Mouse (Mus musculus) limb, embryonic 14.5 days (tissue): ENCODE results near the gene Npas4. TPM values are rescaled to one million over a fixed set of nuclear protein-coding genes. Genes with fewer than 3 reads are reported as not detected.

Experiments
- ATAC-seq: fragments of 200-750 bp; cut with Nextera tagmentation; 2 replicates; pipeline ENCODE4 v1.8.0; 2017; ENCODE audit warnings: low read depth, moderate number of reproducible peaks, moderate TSS enrichment; ENCODE audit not compliant: low FRiP score
- DNase-seq: peaks from one replicate; pipeline ENCODE4 v3.0.0-alpha.2; 2015; ENCODE audit warnings: low spot score
- H3K27ac ChIP-seq: fragments of 300-500 bp; sonication (generic); replicated peaks from 2 replicates; pipeline ENCODE4 v1.5.1; 2014; ENCODE audit warnings: low read depth, mild to moderate bottlenecking, low read length, moderate library complexity, mixed read lengths
- H3K27me3 ChIP-seq: fragments of 300-500 bp; sonication (generic); 2 replicates; pipeline ENCODE4 v1.6.1; 2014; ENCODE audit warnings: low read length, mixed read lengths; ENCODE audit not compliant: control insufficient read depth, insufficient read depth
- H3K36me3 ChIP-seq: fragments of 300-500 bp; sonication (generic); 2 replicates; pipeline ENCODE4 v1.6.1; 2014; ENCODE audit warnings: mild to moderate bottlenecking, low read length, moderate library complexity, mixed read lengths; ENCODE audit not compliant: control insufficient read depth, insufficient read depth
- H3K4me1 ChIP-seq: fragments of 300-500 bp; sonication (generic); 2 replicates; pipeline ENCODE4 v1.6.1; 2014; ENCODE audit warnings: antibody characterized with exemption, low read length, mixed read lengths; ENCODE audit not compliant: control insufficient read depth, insufficient read depth
- H3K4me2 ChIP-seq: fragments of 300-500 bp; sonication (generic); replicated peaks from 2 replicates; pipeline ENCODE4 v1.6.1; 2014; ENCODE audit warnings: low read depth, mild to moderate bottlenecking, low read length, moderate library complexity; ENCODE audit not compliant: severe bottlenecking
- H3K4me3 ChIP-seq: fragments of 300-500 bp; sonication (generic); replicated peaks from 2 replicates; pipeline ENCODE4 v1.5.1; 2014; ENCODE audit warnings: low read length
- H3K9ac ChIP-seq: fragments of 300-500 bp; sonication (generic); 2 replicates; pipeline ENCODE4 v1.6.1; 2014; ENCODE audit warnings: mild to moderate bottlenecking, low read depth, low read length, moderate library complexity; ENCODE audit not compliant: severe bottlenecking
- H3K9me3 ChIP-seq: fragments of 300-500 bp; sonication (generic); 2 replicates; pipeline ENCODE4 v1.6.1; 2016; ENCODE audit warnings: low read length; ENCODE audit not compliant: control insufficient read depth
- POLR2A ChIP-seq: fragments of 200-500 bp; IDR thresholded peaks from 2 replicates; pipeline ENCODE4 v1.8.0; 2012; ENCODE audit warnings: inconsistent platforms, mild to moderate bottlenecking, moderate library complexity, borderline replicate concordance; ENCODE audit not compliant: insufficient read depth, insufficient read length; ENCODE audit errors: extremely low read depth
- WGBS: fragments of 180-500 bp; shearing (Covaris S2); extraction: QIAGEN DNeasy Blood & Tissue Kit; methylation state at CpG from one replicate; pipeline ENCODE4 v1.1.7; 2014; 5-methylcytosine and 5-hydroxymethylcytosine counted together
- polyA plus RNA-seq, 2 experiments: library from polyadenylated mRNA; depleted of rRNA in 1 of 2; stranded (reverse) in 1 of 2; unstranded in 1 of 2; fragments of >200 nt; fragmentation: Nextera tagmentation in 1 of 2; extraction: Ambion mirVana in 1 of 2; gene quantifications; 2 replicates each; pipeline versions ENCODE4 v1.2.1 to v1.2.3; 2012 to 2014

Gene Npas4
- 0.50 and 0.60 TPM in 2 replicates for polyA plus RNA-seq (2012; rRNA removed)
- polyA plus RNA-seq (2014; fragmentation: Nextera tagmentation; extraction: Ambion mirVana) = not detected in 2 replicates

- TF ChIP-seq POLR2A = no peak
- Histone ChIP-seq H3K4me2 (no peak within 1 kb of the TSS), H3K27ac (no peak within 1 kb of the TSS), H3K36me3 (no peaks in the 10 kb centered on the region), H3K9me3 (no peaks in the 10 kb centered on the region), H3K4me3 (no peak within 1 kb of the TSS), H3K27me3 (peaks cover 36% of the 10 kb centered on the region), H3K4me1 (no peaks in the 10 kb centered on the region), H3K9ac (no peak within 1 kb of the TSS)
- ATAC-seq (no peak), DNase-seq (no peak)
- 19% methylated on average over 4 of the region's 4 CpGs for WGBS
Measured at GRCm38 (mm10) chr19:4990256-4990625, at the start of gene Npas4. Gene Npas4, minus strand, starts transcription at chr19:4990316.

GRCm38 (mm10) chr19:5039301-5040114, 49.4 kb upstream of the Npas4 start:
- Histone ChIP-seq H3K4me2 (peak overlapping the region; percentile 98), H3K4me3 (peak overlapping the region; percentile 78), H3K36me3 (no peaks in the 10 kb centered on the region), H3K9ac (peak overlapping the region; percentile 86), H3K27me3 (no peaks in the 10 kb centered on the region), H3K4me1 (peaks cover 22% of the 10 kb centered on the region), H3K9me3 (no peaks in the 10 kb centered on the region), H3K27ac (no peak overlapping the region)
- ATAC-seq (no peak), DNase-seq (no peak)
- WGBS = 7% methylated on average over 41 of the region's 41 CpGs
- no peak for TF ChIP-seq POLR2A

- no peak; the same call in 1 of the 2 replicates for TF ChIP-seq POLR2A
- ATAC-seq (peak; percentile 90), DNase-seq (peak; percentile 94)
- Histone ChIP-seq H3K9ac (peak within 1 kb of the TSS; percentile 86), H3K9me3 (no peaks in the 10 kb centered on the region), H3K4me1 (peaks cover 22% of the 10 kb centered on the region), H3K27ac (peak within 1 kb of the TSS; percentile 82), H3K36me3 (no peaks in the 10 kb centered on the region), H3K4me3 (peak within 1 kb of the TSS; percentile 78), H3K27me3 (no peaks in the 10 kb centered on the region), H3K4me2 (peak within 1 kb of the TSS; percentile 98)
- WGBS = under 1% methylated on average over 40 of the region's 44 CpGs
Measured at GRCm38 (mm10) chr19:5038709-5039156, 48.6 kb upstream of the Npas4 start, which contains the start of the genes B4gat1 and AC124502.3. Gene B4gat1, plus strand, starts transcription at chr19:5038826. Gene AC124502.3, plus strand, starts transcription at chr19:5038891.

GRCm38 (mm10) chr19:5037678-5038571, 47.8 kb upstream of the Npas4 start:
- ATAC-seq (peak; percentile 68), DNase-seq (peak; percentile 90)
- Histone ChIP-seq H3K27me3 (no peaks in the 10 kb centered on the region), H3K4me2 (peak overlapping the region; percentile 98), H3K27ac (peak overlapping the region; percentile 82), H3K4me1 (peaks cover 22% of the 10 kb centered on the region), H3K36me3 (no peaks in the 10 kb centered on the region), H3K9ac (peak overlapping the region; percentile 86), H3K9me3 (no peaks in the 10 kb centered on the region), H3K4me3 (peak overlapping the region; percentile 78)
- WGBS = 6% methylated on average over 32 of the region's 32 CpGs
- no peak for TF ChIP-seq POLR2A

GRCm38 (mm10) chr19:5036577-5036976, 46.5 kb upstream of the Npas4 start:
- TF ChIP-seq POLR2A = no peak
- DNase-seq (no peak), ATAC-seq (no peak)
- H3K4me2 ChIP-seq = no peak overlapping the region
- no peaks in the 10 kb centered on the region for H3K9me3 ChIP-seq
- peaks cover 17% of the 10 kb centered on the region for H3K4me1 ChIP-seq
- H3K9ac ChIP-seq = no peak overlapping the region
- WGBS = 89% methylated on average over 4 of the region's 4 CpGs
- H3K27me3 ChIP-seq = no peaks in the 10 kb centered on the region
- H3K36me3 ChIP-seq = peaks cover 5% of the 10 kb centered on the region
- no peak overlapping the region for H3K4me3 ChIP-seq
- no peak overlapping the region for H3K27ac ChIP-seq
